20 mouse cellular contexts compared by ENCODE assay signal in the genomic region with DNA sequence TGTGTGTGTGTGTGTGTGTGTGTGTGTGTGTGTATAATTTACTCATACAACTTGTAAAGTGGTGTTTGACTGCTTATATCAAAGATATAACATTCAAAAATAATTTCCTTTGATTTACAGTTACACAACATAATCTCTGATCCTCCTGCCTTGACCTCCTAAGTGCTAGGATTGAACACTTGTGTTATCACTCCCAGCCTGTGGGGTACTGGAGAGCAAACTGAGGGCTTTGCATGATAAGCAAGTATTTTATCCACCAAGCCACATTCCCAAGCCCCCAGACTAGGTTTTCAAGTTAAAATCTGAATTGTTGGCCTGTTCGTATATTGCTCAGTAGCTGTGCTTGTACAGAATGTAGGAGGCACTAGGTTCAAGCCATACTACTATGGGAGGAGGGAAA.
"Had no signal": no experiment of that assay in that cellular context is flagged by ENCODE, and none has a peak within 500 bp of the region (broad histone marks: within the 10 kb centered on the region; RNA-seq: fewer than 3 reads in every experiment).

No protein-coding gene starts in this region.

- H3K27ac ChIP-seq: midbrain, embryonic 10.5 days; midbrain, embryonic 12.5 days; neural tube, embryonic 13.5 days; neural tube, embryonic 15.5 days had no signal

- H3K9ac ChIP-seq: lung, embryonic 14.5 days; midbrain, embryonic 12.5 days; neural tube, embryonic 13.5 days; neural tube, embryonic 15.5 days had no signal

- ATAC-seq: midbrain, embryonic 16.5 days had no signal

- H3K4me1 ChIP-seq: megakaryocyte, embryonic 14.5 days; midbrain, embryonic 12.5 days had no signal

- H3K4me3 ChIP-seq: megakaryocyte, embryonic 14.5 days; midbrain, embryonic 10.5 days; midbrain, embryonic 12.5 days; myocyte; neural tube, embryonic 13.5 days; neural tube, embryonic 15.5 days had no signal

- H3K27me3 ChIP-seq: megakaryocyte, embryonic 14.5 days; midbrain, embryonic 12.5 days; neural tube, embryonic 13.5 days; neural tube, embryonic 15.5 days had no signal

- H3K4me2 ChIP-seq: lung, embryonic 14.5 days; midbrain, embryonic 12.5 days; neural tube, embryonic 13.5 days; neural tube, embryonic 15.5 days had no signal

- H3K9me3 ChIP-seq: megakaryocyte, embryonic 14.5 days; midbrain, embryonic 10.5 days; midbrain, embryonic 12.5 days; neural tube, embryonic 13.5 days; neural tube, embryonic 15.5 days had no signal

- DNase-seq: lung, adult 18-20 months; lung, embryonic 14.5 days; lung, postnatal 10 days; lung, postnatal 4 days; midbrain, embryonic 14.5 days; retina, postnatal 1 day; right cerebral cortex, adult 18-20 months; right cerebral cortex, postnatal 25 days; right cerebral cortex, postnatal 4 days; spleen, adult 18-20 months; thymus, adult 18-20 months; thymus, postnatal 14 days; thymus, postnatal 36 days had no signal
